Mouse (Mus musculus) intestine, postnatal 0 days (tissue): ENCODE data around the gene Itpk1. TPM values are rescaled to one million over a fixed set of nuclear protein-coding genes. Genes with fewer than 3 reads are reported as not detected.

Experiments used
- ATAC-seq: fragments of 200-750 bp; cut with Nextera tagmentation; 2 replicates; pipeline ENCODE4 v1.8.0; 2017; ENCODE audit warnings: mild to moderate bottlenecking, moderate TSS enrichment, moderate library complexity
- H3K27ac ChIP-seq: fragments of 300-500 bp; sonication (generic); 2 replicates; pipeline ENCODE4 v1.5.1; 2014; ENCODE audit warnings: mild to moderate bottlenecking, low read depth, low read length, moderate library complexity
- H3K27me3 ChIP-seq: fragments of 300-500 bp; sonication (generic); replicated peaks from 2 replicates; pipeline ENCODE4 v1.6.1; 2014; ENCODE audit warnings: low read length, mixed read lengths; ENCODE audit not compliant: control insufficient read depth, insufficient read depth
- H3K36me3 ChIP-seq: fragments of 300-500 bp; sonication (generic); 2 replicates; pipeline ENCODE4 v1.6.1; 2014; ENCODE audit warnings: mild to moderate bottlenecking, moderate library complexity; ENCODE audit not compliant: control insufficient read depth, insufficient read depth
- H3K4me1 ChIP-seq: fragments of 300-500 bp; sonication (generic); replicated peaks from 2 replicates; pipeline ENCODE4 v1.6.1; 2014; ENCODE audit warnings: antibody characterized with exemption, low read length, mixed read lengths; ENCODE audit not compliant: control insufficient read depth, insufficient read depth
- H3K4me2 ChIP-seq: fragments of 300-500 bp; sonication (generic); replicated peaks from 2 replicates; pipeline ENCODE4 v1.6.1; 2014; ENCODE audit warnings: low read depth, mild to moderate bottlenecking, moderate library complexity
- H3K4me3 ChIP-seq: fragments of 300-500 bp; sonication (generic); 2 replicates; pipeline ENCODE4 v1.5.1; 2014; ENCODE audit warnings: low read depth, low read length
- H3K9ac ChIP-seq: fragments of 300-500 bp; sonication (generic); 2 replicates; pipeline ENCODE4 v1.6.1; 2014; ENCODE audit warnings: mild to moderate bottlenecking, low read depth, low read length
- H3K9me3 ChIP-seq: fragments of 300-500 bp; sonication (generic); 2 replicates; pipeline ENCODE4 v1.6.1; 2016; ENCODE audit warnings: mixed run types; ENCODE audit not compliant: control insufficient read depth
- CTCF ChIP-seq: sonication (generic); IDR thresholded peaks from 2 replicates; pipeline ENCODE4 v1.5.1; 2016; ENCODE audit warnings: low read depth, mild to moderate bottlenecking, control low read depth, antibody characterized with exemption, moderate library complexity
- WGBS: fragments of 180-500 bp; shearing (Covaris S2); extraction: QIAGEN DNeasy Blood & Tissue Kit; methylation state at CpG from one replicate; pipeline ENCODE4 v1.1.7; 2014; 5-methylcytosine and 5-hydroxymethylcytosine counted together
- microRNA counts: library from miRNA; unstranded; fragments of <30 nt; microRNA quantifications from one replicate; lab custom pipeline; 2016
- microRNA-seq: library from miRNA; unstranded; fragments of <30 nt; microRNA quantifications from one replicate; pipeline ENCODE4, GENCODE M21; 2016
- polyA plus RNA-seq: library from polyadenylated mRNA; unstranded; fragments of >200 nt; fragmentation: Nextera tagmentation; extraction: Ambion mirVana; gene quantifications from 2 replicates; pipeline ENCODE4 v1.2.1, GENCODE M21; 2015

Itpk1 gene
- polyA plus RNA-seq, 1 experiment from 2014 or later = 56.3 TPM

DNA sequence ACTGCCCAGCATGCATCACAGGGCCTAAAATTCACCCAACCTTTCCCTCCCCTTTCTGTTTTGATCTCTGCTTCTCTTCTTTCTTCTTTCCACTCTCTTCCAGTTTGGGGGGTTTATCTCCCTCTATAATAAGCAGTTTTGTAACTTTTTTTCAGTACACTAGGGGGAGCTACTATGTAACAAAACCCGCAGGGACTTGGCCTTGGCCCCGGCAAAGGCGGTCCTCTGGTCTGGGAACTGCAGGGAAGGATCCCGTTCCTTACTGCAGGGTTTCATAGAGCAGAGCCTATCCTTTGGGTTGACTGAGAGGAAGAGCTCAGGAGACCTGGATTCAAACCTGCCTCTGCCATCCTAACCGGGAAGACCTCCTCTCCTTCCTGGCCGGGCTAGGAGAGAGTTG, 180.0 kb downstream of the Itpk1 start:
- H3K9ac ChIP-seq = no peak overlapping the region
- 22% methylated on average over 6 of the region's 6 CpGs for WGBS
- ATAC-seq = 0 out of 2 replicates have a peak, but pooled peaks have one; percentile 25

DNA sequence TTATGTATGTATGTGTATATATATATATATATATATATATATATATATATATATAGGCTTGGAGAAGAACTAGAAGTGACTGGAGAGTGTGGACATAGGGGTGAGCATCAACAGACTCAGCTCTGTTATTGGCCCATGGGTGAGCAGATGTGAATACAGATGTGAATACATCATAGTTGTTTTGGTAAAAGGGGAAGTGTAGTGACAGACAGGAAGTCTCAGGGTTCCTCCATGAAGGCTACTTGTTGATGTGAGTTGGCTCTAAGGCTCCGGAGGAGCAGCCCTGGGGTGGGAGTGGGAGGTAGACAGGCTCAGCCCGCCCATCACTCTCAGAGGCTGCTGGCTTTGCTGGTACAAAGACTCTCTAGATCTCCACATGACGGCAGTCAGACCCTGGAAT, 180.5 kb downstream of the Itpk1 start:
- no peak overlapping the region for H3K27ac ChIP-seq
- H3K27me3 ChIP-seq = no peaks in the 10 kb centered on the region
- H3K9ac ChIP-seq = no peak overlapping the region
- H3K4me2 ChIP-seq = no peak overlapping the region
- no peaks in the 10 kb centered on the region for H3K36me3 ChIP-seq
- TF ChIP-seq CTCF = no peak
- ATAC-seq = no peak
- WGBS = 60% methylated on average over 3 of the region's 3 CpGs
- H3K4me1 ChIP-seq = no peaks in the 10 kb centered on the region
- H3K4me3 ChIP-seq = no peak overlapping the region
- no peaks in the 10 kb centered on the region for H3K9me3 ChIP-seq

More for the DNA sequence above, 180.0 kb downstream of the Itpk1 start:
- H3K4me2 ChIP-seq = no peak overlapping the region
- H3K27me3 ChIP-seq = no peaks in the 10 kb centered on the region
- no peak overlapping the region for H3K4me3 ChIP-seq
- no peaks in the 10 kb centered on the region for H3K4me1 ChIP-seq
- H3K36me3 ChIP-seq = no peaks in the 10 kb centered on the region
- H3K9me3 ChIP-seq = no peaks in the 10 kb centered on the region
- TF ChIP-seq CTCF = peak; percentile 70
- no peak overlapping the region for H3K27ac ChIP-seq

DNA sequence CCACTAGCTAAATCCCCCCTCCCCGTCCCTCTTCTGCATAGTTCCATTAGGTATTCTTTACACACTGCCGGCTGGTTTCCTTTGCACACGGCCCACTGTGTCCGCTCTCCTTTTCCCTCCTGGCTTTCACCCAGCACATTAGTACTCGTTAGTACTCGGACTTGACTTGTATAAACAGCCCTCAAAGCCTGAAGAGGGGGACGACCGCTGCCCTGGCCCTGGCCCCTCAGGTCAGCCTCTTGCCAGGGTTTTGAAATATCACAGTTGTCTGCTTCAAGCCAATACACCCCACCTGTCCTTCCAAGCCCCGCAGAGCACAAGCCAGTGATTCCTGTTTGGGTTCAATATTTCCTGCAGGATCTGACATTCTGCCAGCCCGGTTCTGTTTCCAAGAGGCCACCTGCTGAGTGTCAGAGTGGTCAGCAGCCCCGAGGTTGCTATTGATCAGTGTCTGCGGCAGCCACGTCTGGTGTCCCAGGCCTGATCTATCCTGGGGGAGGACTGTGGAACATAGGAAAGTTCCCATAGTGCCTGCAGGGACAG, 182.9 kb downstream of the Itpk1 start:
- Histone ChIP-seq H3K4me1 (no peaks in the 10 kb centered on the region), H3K27ac (no peak overlapping the region), H3K9me3 (no peaks in the 10 kb centered on the region), H3K27me3 (no peaks in the 10 kb centered on the region), H3K4me3 (no peak overlapping the region), H3K9ac (no peak overlapping the region), H3K4me2 (no peak overlapping the region), H3K36me3 (no peaks in the 10 kb centered on the region)
- TF ChIP-seq CTCF = no peak
- no peak for ATAC-seq
- 26% methylated on average over 13 of the region's 13 CpGs for WGBS

DNA sequence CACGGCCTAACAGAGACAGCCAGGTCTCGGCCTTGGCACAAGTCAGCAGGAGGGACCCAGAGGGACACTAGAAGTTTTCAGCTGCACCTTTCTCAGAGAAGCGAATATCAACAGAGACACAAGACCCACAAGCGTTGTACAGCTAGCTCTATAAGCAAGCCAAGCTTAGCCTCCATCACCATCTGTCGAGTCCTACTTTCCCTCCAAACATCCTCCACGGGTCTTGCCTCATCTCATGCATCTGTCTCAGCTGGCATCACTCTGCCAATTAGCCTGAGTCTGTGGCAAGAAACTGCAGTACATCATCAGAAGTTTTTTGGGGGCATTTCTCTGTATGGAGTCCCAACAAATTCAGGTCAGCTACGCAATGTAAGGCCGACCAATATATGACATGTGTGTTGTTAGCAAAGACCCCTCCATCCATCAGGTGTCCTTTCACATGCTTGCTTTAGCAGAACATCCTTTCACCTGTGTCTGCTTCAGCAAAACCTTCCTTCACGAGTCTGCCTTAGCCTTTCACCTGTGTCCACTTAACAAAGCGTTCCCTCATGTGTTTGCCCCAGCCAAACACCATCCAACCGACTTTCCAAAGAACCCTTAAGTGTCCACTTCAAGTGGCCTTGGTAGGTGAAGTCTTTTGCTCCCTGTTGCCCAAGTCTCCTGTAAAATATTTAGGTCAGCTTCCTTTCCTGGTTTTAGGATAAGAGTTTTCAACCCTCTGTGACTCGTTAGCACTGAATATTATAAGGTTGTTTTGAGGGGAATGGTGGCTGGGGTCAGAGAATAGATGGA, 184.6 kb downstream of the Itpk1 start:
- no peaks in the 10 kb centered on the region for H3K36me3 ChIP-seq
- H3K27ac ChIP-seq = no peak overlapping the region
- no peaks in the 10 kb centered on the region for H3K27me3 ChIP-seq
- H3K4me3 ChIP-seq = no peak overlapping the region
- no peak for TF ChIP-seq CTCF
- no peaks in the 10 kb centered on the region for H3K4me1 ChIP-seq
- no peaks in the 10 kb centered on the region for H3K9me3 ChIP-seq
- WGBS = 88% methylated on average over 12 of the region's 12 CpGs
- no peak overlapping the region for H3K4me2 ChIP-seq
- ATAC-seq = no peak
- H3K9ac ChIP-seq = no peak overlapping the region

MicroRNA genes within 50 kb of the gene (microRNA counts, 519-probe panel; counts per million panel counts)
- not detected for microRNA mmu-miR-1936 (lab: Ali Mortazavi, UCI)

Small RNA genes within 50 kb of the gene (microRNA-seq; reads per million reads assigned to microRNA genes)
- gene Mir1936 = not detected

Other genes starting within 250 kb of the Itpk1 start
- gene Golga5, start 235.8 kb downstream of the Itpk1 start, polyA plus RNA-seq = 36.1 and 36.7 TPM in 2 replicates
- 41.5 and 43.2 TPM in 2 replicates for gene Chga, start 150.0 kb downstream of the Itpk1 start, polyA plus RNA-seq
- 10.8 and 12.2 TPM in 2 replicates for gene Moap1, start 38.7 kb upstream of the Itpk1 start, polyA plus RNA-seq
- 22.7 and 23.6 TPM in 2 replicates for gene Tmem251, start 38.8 kb upstream of the Itpk1 start, polyA plus RNA-seq
- not detected in 2 replicates for gene Gm28051, start 52.8 kb upstream of the Itpk1 start, polyA plus RNA-seq
- 16.5 and 17.0 TPM in 2 replicates for gene Gon7, start 52.9 kb upstream of the Itpk1 start, polyA plus RNA-seq
- gene Ubr7, start 53.0 kb upstream of the Itpk1 start, polyA plus RNA-seq = 16.3 and 16.5 TPM in 2 replicates
- gene Gm20604, start 53.7 kb upstream of the Itpk1 start, polyA plus RNA-seq = 13.1 TPM in 2 replicates
- gene Btbd7, start 173.5 kb upstream of the Itpk1 start, polyA plus RNA-seq = 7.8 and 8.8 TPM in 2 replicates
- gene Cox8c, start 194.4 kb upstream of the Itpk1 start, polyA plus RNA-seq = not detected in 2 replicates
- 0.10 and 0.16 TPM in 2 replicates for gene Unc79, start 243.9 kb upstream of the Itpk1 start, polyA plus RNA-seq